Mouse (Mus musculus): ENCODE measurements around the gene Sufu. TPM values are rescaled to one million over a fixed set of nuclear protein-coding genes. Genes with fewer than 3 reads are reported as not detected.
A peak's percentile ranks its signal among the peaks of the same experiment; 100 is the strongest.

The Sufu gene
- total RNA-seq, 4 experiments from 2014 or later = 11.7 to 13.0 (median 12.1) TPM

DNA sequence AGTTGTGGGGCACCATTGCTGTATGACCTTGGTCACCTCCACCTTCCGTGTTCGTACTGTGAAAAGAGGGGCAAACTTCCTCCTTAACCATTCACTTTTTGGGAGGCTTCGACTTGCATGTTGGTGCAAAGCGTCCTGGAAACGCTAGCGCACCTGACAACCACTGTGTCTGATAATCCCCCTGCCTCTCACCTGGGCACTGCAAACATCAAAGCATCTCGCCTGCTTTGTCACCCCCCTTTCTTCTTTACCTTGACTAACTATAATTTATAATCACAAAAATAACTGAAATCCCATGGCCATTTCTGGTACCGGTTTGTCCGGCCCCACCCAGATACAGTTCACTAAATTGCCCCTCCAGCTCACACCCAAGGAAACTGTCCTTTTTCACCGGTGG, 2.0 kb upstream of the Sufu start:
- DNase-seq (ENCODE audit: low spot score) = no peak

DNA sequence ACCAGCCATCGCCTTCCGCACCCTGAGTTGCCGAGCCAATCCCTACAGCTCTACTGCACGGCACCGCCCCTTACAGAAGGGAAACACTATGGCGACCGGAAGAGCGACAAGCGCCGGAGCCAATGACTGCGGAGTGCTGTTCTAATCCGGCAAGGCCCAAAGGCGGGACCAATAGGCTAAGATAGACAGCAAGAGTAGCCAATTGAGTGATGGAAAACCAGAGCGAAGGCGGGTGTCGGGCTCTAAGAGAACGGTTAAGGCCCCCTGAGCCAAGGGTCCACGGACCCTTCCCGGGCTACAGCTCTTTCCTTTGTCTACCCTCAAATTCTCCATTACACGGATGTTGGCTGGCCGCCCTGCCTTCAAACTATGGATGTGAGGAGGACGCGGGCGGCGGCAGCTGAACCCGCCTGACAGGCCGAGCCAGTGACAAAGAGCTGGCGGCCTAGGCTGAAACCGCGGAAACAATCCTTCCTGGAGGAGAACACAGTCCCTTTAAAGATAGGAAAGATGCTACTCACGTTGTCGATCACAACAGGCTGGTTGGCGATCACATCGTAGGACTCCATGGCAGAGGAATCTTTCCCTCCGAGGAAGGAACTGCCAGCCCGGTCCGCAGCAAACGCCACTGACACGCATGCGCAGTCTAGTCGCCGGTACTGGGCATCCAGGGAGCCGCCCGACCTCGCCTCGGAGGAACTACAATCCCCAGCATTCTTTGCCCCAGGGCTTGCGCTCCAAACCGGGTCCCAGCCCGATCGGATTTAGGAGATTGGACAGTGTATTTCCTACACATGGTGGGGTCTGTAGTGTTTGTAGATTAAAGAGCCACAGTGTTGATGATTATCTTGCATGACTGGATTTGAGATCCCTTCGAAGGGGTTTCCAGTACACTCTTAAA, 1.3 kb upstream of the Sufu start, which contains the start of gene Actr1a:
Gene Actr1a (minus strand): TSS at position 640 of the 901 bp plus-strand sequence.
- DNase-seq (ENCODE audit: low spot score) = peak; percentile 99

DNA sequence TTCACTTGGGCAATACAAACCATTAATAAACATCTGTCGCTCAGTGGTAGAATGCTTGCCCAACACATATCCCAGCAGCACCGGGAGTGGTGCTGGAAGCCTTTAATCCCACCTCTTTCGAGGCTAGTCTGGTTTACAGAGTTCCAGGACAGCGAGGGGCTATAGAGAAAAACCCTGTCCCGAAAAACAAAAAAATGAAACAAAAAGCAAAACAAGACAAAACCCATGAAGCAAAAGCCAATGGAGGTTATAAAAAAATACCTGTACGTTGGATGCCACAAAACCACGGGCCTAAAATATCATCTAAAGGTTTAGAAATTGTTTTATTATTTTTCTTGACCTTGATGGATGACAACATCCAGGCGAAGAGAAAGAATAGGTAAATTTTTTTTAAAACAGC, 587 bp upstream of the Sufu start:
- no peak for DNase-seq (ENCODE audit: low spot score)

DNA sequence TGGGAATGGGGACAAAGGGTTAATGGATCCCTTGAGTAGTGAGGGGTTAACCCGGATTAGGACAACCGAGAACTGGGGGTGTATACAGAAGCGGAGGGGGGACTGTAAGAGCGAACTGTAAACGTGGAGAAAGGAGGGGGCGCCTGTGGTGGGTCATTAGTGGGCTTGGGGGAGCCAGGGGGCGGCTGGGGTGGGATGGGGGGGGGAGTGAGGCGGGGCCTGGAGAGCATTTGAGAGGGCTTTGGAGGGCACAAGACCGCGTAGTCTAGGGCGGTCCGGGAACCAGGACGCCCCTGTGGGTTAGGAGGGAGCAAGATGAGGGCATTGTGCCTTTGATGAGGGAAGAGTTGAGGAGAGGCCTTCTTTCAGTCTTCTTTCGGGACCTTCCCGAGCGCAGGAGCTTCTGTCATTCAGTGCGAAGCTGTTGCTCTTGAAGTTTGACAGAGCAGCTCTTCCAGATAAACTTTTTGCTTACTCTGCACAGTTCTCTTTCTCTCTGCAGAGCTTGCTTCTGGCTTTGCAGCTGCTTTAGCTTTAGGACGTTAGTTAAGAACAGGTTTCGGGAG, 823 bp downstream of the Sufu start:
- no peak for DNase-seq (ENCODE audit: low spot score)

DNA sequence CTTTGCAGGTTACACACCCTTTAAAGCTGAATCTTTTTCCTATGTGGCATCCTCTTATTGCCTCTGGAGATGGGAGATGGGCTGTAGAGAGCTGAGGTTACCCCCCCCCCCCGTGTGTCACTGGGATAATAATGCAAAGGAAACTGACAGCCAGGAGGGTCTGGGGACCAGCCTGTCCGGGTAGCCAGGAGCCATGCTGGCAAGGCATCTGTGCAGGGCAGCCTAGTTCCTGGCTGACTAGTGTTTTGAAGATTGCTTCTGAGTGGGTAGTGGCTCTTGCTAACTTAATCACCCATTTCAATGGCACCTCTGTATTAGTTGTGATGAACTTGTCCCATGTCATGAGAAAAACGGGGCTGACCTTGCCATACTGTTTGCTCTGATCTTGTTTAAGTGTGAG, 1.7 kb downstream of the Sufu start:
- DNase-seq (ENCODE audit: low spot score) = no peak

DNA sequence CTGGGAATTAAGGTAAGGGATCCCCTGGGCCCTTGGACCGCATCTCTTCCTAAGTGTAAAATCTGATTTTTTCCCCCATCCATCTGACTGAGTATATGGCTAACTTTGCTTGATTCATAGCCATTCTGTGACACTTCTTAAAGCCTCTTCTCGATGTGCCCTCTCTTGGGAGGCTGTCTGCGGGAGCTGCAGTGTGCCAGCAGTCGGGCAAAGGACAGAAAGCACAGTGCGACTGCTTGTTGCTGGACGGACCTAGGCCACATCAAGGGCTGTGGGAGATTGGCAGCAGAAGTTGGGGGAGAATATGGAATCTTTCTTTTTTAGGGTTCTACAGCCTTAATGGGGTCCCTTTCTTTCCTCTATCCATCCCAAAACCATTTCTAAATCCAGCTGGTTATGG, 2.7 kb downstream of the Sufu start:
- DNase-seq (ENCODE audit: low spot score) = no peak

DNA sequence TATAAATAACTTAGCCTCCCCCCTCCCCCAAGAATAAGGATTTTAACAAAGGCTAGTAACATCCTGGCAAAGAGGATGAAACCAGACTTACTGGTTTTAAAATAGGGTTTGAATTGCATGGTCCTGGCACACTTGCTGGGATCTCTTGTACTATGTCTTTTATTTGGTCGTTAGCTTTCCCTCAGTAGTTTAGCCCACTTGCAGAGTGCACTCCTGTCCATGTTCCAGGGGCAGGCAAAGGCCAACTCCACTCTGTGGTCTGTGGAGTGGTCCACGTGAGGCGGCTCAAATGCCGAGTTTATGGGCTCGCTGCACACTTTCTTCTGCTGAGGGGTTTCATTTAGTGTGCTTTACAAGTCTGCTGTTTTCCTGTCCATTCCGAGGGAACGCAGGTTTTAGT, 3.2 kb downstream of the Sufu start:
- no peak for DNase-seq (ENCODE audit: low spot score)

DNA sequence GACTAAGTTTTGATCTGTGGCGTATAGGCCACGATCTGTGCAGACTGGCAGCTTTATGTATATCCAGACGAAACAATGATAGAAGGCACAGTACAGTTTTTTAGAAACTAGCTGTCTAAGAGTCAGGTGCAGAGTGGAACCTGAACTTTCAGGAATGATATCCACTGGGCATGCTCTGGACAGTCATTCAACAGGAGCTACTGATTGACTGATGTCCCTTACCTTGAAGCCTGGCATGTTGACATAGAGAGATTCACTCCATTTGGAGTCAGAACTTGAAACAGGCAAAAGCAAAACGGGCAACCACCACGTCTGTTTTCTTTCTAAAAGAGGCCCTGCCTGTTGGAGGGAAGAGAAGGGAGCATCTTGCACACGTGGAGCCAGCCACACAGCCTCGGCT, 3.9 kb downstream of the Sufu start:
- no peak for DNase-seq (ENCODE audit: low spot score)

DNA sequence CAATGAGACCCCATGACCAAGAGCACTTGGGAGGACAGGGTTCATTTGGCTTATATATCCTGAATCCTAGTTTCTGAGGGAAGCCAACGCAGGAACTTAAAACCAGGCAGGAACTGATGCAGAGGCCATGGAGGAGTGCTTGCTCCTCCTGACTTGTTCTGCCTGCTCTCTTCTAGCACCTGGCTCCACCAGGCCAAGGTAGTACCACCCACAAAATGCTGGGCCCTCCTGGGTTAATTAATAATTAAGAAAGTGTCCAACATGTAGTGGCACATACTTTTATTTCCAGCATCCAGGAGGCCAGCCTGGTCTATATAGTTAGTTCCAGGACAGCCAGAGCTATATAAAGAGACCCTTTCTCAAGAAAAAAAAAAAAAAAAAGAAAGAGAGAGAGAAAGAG, 7.3 kb downstream of the Sufu start:
- DNase-seq (ENCODE audit: low spot score) = no peak

DNA sequence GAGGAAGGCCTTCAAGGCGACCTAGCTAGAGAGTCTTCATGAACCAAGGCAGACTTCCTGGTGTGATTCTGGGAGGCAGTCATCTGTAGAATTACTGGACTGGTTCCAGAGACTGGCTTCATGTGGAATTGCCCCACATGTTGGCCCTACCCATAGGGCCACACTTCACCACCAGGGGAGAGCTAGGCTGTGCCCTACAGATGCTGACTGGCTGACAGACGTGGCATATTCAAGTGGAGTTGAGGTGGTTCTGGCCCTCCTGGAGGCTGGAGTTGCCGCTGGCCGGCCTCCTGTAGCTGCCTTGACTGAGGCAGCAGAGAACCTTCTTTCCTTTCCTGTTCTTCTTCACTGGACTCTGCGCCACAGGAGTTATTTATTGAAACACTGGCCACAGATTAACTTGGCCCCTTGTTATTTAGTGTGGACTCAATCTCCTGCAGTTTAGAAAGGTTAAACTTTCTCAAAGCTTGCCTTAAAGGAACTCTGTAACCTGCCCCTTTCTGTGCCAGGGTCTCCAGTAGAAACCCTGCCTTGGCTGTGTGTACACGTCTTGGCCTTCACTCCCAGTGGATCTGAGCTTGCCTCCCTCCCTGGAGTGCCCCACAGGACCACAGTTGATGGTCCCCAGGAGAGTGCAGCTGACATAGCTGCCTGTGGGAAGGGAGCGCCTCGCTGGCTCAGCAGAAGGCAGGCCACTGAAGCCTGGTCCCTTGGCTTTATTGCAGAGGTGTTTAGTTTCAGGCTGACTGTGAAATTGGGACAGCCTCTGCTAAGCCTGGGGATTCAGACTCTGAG, 10.1 kb downstream of the Sufu start:
- no peak for DNase-seq (ENCODE audit: low spot score)

DNA sequence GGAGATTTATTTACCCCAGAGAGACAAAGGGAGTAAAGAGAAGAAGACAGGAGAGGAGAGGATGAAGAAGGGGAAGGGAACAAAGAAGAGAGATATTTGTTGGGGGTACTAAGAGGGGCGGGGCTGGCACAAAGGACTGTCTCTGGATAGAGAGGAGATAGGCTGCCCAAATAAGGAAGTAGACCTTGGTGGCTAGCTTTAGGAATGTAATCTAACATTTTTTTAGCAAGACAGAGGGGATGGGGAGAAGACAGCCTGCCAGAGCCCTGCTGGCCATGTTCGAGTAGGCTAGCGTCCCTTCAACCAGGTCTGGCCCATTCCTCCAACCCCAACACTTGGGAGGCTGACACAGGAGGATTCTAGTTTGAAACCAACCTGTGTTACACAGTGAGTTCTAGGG, 12.8 kb downstream of the Sufu start:
- DNase-seq (ENCODE audit: low spot score) = no peak

DNA sequence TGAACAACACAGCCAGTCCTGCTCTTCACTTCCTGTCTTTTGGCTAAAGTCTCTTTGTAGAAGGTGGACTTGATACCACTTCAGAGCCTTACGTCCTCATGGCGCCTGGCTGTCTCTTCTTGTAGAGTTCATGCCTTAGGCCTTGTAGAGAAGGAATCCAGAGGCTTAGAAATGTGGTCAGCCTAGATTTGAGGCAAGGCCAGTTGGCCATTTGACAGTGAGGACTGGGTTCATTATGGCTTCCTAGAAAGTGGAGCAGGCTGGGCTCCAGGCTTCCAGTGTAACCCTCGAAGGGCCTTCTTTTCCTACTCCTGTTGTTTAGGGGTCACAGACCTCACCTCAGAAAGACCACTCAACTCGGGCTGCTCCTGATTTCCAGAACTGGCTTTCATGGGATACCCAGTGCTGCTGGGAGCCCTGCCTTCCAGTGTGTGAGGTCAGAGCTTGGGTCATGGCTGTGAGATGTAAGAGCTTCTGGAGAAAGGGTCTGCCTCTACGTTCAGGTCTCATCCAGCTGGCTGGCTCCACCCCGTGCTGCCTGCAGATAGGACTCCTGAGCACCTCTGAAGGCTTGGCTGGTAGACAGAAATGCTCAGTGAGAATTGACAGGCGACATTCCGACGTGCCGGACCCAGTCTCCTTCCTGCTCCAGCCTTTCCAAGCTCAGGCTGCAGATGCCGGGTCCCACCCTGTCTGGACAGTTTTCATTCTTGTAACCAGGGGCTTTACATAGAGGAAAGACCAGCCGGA, 15.5 kb downstream of the Sufu start:
- no peak for DNase-seq (ENCODE audit: low spot score)

DNA sequence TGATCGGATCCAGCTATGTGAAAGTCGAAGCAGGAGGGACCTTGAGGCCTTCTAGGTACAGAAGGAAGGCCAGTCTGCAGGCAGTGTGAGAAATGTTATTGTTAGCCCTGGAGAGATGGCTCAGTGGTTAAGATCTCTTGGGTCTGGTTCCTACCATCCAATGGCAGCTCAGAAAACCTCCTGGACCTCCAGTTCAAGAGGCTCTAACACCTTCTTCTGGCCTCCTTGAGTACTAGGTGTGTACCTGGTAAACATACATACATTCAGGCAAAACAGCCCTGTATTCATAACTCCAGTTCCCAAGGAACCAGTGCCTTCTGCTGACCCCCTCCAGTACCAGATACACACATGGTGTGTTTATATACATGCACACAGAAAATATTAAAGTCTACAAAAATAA, 17.3 kb downstream of the Sufu start:
- no peak for DNase-seq (ENCODE audit: low spot score)

DNA sequence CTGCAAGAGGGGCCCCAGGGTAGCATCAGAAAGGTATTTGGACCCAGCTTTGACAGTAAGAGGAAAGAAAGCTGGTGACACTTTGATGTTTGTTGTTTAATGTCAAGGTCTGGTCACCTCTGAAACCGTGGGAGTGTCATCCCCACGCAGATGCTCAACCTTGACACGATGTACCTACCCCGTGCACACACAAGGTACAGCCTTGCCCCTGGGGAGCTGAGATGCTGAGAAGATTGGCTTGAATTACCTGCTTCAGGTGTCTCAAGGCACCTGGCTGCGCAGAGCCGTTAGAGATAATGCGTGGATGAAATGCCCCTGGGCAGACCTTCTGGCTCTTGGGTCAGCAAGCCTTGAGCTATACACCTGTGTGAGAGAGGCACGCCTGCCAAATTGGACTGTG, 17.8 kb downstream of the Sufu start:
- DNase-seq (ENCODE audit: low spot score) = no peak

DNA sequence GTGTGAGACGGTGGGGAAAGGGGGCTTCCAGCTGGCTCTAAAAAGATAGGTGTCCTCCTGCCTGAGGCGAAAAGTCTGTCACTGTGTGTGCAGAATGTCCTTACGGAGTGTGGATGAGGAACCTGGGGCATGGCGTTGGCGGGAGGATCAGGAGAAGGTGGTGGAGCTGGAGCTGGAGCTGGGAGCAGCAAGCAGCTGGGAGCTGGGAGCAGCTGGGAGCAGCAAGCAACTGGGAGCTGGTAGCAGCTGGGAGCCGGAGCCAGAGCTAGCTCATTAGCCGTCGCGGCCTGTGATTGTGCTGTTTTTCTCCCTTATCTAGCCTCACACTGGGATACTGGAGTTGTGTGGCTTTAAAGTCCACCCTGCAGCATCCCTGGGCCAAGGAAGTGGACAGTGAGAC, 19.6 kb downstream of the Sufu start:
- DNase-seq (ENCODE audit: low spot score) = no peak

DNA sequence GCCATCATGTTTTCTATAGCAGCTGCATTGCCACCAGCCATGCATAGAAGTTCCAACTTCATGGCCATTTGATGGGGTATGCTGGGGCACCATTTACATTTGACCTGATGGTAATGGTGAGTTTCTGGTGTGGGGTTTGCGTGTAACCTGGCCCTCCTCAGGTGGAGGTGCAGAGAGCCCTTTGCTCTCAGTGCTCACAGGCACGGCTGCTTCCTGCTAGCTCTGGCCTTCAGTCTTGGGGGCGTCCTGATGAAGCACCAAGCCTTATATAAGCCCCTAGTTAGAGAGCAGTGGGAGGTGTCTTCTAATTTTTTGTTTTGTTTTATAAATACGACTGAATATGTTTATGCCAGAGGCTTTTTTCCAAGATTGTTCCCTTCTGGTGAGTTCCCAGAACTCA, 21.4 kb downstream of the Sufu start:
- no peak for DNase-seq (ENCODE audit: low spot score)

DNA sequence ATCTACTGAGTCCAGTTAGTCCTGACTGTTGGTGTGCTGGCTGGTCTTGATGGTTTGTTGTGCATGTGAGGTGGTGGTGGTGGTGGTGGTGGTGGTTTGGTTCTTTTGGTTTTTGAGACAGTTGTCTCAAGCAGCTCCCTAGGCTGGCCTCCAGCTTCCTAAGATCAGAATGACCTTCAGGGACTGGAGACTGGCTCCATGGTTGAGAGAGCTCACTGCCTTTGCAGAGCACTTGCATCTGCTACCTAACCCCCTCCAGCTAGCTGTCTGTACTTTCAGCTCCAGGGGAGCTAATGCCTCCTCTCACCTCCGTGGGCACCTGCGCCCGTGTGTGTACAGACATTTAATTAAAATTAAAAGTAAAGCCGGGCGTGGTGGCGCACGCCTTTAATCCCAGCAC, 23.7 kb downstream of the Sufu start:
- DNase-seq (ENCODE audit: low spot score) = no peak

DNA sequence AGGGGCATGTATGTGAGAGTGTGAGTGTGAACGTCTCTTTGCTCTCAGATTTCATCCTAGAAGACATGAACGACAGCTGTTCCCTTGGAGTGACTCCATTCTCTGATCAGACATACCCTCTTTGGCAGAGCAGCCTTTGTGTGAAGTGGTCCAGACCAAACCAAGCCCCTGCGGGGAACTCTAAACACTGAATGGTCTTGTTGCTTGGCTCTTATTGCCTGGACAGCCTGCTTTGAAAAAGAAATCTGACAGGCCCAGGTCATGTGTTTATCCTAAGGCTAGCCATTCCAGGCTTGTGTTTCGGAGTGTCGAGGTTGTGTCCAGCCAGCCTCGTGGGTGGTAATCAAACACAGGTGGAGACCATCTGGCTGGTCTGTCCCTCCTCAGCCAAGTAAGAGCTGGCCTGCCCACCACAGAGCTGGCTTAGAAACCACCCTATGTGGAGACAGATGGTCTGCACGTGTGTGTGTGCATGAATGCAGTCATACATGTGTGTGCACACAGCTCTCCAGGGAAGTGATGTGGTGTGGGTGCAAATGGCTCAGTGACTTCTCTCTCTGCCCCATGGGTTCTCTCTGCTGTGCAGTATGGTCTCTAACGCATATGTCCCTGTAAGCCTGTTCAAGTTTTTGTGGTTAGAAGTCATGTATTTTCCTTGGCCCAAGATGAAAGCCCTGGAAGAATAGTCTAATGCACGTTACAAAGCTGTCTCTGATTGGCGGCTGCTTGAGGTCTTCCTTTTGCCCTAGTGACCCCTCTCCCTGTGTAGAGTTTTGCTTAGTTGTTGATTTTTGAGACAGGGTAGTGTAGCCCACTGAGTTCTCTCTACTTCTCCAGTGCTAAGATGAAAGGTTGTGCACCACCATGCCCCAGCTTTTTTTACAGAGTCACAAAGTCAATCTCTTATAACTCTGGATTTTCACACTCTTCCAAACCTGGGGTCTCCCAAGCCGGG, 26.0 kb downstream of the Sufu start:
- no peak for DNase-seq (ENCODE audit: low spot score)

DNA sequence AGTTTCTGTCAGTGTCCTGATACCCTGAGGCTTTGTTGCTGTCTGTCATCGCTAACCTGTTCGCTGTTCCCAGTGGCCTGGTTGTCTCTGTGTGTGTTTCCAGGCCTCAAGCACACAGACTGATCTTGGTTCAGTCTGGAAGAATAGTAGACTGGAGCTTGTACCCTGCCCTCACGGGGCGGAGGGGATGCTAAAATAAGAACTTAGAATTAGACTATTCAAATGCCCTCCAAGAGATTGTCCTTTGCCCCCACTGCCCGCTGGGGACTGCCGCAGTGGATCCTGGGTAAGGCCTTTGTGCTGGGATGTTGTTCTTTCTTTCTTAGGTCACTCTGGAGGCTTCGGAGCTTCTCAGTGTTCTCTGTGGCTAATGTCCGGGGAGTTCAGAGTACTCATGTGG, 28.6 kb downstream of the Sufu start:
- DNase-seq (ENCODE audit: low spot score) = no peak

DNA sequence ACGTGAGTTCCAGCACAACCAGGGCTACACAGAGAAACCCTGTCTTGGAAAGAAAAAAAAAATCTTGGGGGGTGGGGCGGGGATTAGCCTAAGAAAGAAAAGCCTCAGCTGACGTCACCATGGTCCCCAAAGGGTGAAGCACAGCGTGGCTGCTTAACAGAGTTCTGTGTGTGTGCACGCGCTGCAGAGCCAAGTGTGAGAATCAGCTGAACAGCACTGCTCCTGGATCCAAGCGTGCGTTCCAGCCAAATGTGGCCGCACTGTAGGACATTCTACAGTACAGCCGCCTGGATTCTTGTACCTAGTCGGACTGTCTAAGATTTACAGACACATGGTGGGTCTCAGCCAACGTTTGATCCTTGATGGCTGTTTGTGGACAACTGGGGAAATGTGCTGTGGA, 29.8 kb downstream of the Sufu start:
- DNase-seq (ENCODE audit: low spot score) = no peak

DNA sequence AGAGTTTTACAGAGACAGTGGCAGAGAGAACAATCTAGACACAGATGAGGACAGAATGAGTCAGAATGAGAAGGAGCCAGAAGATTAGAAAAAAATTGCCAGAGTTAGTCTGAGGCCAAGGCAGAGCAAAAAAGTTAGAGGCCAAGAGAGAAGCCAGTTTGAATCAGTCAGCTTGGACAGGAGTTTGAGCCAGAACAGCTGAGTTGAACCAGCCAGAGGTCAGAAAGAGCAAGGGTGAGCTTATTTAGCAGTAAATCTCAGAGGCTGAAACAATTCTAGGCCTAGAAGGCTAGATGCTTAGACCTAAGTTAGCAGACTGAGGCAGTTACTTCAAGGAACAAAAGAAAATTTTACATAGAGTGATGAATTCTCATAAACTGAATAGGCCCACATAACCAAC, 32.6 kb downstream of the Sufu start:
- DNase-seq (ENCODE audit: low spot score) = no peak

All from heart, adult 8-10 months (tissue).